Mouse (Mus musculus) layer of hippocampus, adult 11-12 months (tissue): ENCODE results near the gene Zfp710.
"Not testable (repeated sequence)": the region's sequence is repeated elsewhere in the genome, so short reads cannot be mapped to it uniquely, and the experiment has no call there.

Source experiments
- DNase-seq: peaks from one replicate; pipeline ENCODE4 v3.0.0; 2022; ENCODE audit warnings: low spot score

The Zfp710 gene

DNA sequence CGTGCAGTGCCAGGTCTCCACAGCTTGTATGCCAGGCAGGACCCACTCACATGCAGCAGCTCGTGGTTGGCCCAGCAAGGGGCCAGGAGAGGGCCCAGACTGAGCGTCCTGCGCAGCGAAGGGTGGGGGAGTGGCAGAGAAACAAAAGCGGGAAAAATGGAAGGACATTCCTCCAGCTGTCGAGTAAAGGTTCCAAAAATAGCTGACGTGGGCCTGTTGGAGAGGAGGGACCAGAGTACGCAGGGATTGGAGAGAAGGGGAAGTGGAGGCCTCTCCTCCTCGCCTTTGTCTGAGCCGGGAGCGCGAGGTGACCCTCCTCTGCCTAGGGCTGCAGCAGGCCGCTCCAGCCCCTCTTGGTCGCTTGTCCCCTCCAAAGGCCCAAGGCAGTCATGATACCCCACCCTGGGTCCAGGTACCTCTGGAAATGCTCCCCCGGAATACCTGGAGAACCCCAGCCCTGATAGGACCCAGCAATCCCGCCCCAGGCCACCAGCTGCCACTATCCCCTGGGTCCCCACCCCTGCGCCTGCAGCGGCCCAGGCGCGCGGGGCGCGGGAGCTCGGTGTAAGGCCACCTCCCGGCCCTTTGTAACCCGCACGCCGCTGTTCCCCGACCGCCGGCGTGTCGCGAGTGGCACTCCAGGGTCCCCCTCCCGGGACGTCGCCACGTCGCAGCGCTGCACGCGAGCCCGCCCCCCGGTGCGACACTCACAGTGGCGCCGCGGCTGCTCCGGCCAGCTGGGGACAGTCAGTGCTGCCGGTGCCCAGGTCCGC lies 90.0 kb downstream of the Zfp710 start:
- DNase-seq: peak; percentile 51

DNA sequence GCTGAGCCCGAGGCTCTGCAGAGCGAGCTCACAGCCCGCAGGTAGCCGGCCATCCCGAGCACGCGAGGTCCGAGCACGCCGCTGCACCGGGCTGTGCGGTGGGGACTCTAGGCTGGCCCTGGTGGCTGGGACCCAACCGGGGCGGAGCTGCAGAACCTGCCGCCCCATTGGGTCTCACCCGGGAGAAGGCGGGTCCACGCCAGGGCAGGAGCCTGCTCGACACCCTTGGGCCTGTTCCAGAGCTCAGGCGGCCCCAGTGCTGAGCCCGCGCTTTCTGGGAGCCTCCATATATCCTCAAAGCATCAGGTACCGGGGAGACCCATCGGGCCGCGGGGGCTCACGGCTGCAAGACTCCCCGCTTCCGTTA lies 90.6 kb downstream of the Zfp710 start, which contains the start of gene Idh2:
Idh2 (minus strand) TSS at position 169 of the 367 bp plus-strand sequence.
- peak; percentile 90 for DNase-seq

DNA sequence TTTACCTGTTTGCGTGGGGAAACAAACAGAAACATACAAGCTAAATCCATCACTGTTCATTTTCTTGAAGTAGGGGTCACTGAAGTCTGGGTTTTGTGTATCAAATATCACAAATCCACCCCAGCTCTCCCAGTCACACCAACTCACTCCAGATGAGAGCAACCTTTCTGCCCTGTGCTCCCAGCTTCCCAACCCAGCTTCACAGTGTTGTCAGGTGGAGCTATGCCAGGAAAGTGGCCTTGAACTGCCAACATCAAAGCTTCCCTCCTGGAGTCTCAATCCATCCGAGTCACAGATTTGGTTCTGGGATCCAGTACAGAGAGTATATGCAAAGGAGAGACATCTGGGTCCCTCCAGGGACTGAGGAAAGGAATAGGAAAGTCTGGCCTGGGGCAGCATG lies 91.5 kb downstream of the Zfp710 start:
- DNase-seq: no peak

DNA sequence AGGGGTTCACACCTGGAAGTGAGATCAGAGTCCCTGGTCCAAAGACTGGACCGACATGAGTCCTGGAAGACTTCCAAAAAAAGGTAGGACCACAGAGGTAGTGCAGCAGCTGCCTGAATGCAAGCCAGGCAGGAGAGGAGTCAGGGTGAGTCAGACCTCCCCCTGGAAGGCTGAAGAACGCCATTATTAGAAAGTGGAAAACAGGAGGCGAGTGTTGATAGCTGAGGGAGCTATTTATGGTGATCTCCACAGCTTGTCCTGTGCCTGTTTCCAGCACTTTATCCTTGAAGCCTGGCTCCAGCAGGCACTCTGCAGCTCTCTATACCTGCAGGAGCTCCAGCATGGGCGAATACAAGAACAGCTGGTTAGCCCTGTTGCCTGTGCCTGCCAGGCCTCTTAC lies 94.6 kb downstream of the Zfp710 start:
- no peak for DNase-seq

DNA sequence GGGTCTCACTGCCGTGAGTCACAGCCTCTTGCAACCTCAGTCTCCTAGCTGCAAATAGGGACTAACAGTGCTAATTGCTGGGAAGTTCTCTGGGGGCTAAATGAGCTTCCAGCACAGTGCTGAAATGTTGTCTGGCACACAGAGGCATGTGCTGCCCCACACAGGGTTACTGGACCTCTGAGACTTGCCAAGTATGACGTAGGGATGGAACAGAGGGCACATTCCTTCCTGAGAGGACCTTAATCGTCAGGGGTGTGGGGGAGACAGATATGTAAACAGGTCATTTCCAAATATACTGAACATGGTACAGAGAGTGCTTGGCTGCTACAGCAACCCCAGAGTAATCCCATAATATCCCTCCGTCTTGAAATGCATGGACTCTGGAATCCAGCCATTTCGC lies 96.5 kb downstream of the Zfp710 start:
- DNase-seq: no peak

DNA sequence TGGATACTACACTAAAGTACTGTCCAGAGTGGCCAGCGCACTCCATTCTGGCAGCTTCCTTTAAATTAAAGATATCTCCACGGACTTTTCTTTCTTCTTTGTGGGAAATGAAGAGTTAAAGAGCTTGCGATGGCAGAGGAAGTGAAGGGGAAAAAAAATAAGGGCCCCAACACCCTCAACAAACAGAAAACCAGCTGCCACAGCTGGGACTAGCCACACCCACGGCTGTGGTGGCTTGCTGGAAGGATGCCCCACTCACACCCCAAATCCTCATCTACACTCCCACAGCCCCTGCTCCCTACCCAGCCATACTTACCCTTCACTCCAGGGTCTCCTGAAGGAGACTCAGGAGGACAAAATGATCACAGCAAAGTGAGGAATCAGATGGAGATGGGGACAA lies 98.5 kb downstream of the Zfp710 start:
- DNase-seq: no peak

DNA sequence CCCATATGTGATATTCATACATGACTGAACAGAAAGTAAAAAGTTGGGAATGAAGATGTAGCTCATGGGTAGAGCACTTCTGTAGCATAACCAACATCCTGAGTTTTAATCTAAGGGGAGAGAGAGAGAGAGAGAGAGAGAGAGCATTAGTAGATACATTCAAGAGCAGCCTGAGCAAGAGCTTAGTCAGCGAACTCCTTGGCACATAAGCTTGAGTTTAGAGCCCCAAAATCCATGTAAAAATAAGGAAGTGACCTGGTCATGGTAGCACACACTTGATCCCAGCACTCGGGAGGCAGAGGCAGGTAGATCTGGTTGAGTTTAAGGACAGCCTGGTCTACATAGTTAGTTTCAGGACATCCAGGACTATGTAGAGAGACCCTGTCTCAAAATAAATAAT lies 99.1 kb downstream of the Zfp710 start:
- DNase-seq: no peak

DNA sequence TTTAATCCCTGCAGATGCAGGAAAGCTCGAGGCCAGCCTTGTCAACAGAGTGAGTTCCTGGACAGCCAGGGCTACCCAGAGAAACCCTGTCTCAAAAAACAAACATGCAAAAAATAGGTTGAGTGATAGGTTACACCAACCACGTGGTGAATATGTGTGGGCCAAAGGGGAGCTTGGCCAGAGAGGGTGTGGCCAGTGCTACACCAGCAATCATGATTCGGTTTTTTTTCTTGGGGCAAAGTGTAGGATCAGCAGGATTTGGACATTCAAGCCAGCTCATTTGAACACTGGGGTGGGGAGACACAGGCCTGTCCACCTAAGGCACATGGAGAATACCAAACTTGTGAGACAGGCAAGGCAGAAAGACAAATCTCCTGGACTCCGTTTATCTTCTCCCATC lies 104.7 kb downstream of the Zfp710 start:
- DNase-seq: no peak

DNA sequence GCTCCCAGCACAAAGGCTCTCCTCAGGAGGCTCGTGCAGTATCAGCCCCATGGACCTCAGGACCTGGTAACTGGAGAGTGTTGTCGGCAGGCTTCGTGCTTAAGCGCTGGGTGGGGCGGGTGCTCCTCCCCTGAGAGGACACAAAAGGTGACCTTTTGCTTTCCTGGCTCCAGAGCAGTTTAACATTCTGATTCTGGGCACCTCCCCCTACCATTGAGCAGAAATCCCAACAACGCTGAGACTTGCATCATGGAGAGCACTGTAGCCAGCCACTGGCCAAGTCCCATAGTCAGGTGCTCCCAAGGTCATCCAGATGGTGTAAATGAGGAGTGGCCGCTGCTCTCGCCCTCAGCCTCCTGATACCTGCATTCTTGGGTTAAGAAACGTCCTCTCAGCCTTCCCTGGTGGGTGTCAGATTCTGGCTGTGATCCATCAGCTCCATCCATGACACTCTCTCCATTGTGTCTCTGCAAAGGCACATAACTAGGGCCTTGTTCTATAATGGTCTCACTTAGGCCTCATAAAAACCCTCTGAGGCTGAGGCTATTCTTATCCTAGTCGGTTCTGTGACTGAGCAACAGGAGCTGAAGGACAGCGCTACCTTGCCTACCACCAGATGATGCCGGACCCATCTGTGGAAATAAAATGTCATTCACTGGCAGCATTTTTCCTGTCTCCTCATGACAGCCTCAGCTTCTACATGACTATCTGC lies 105.9 kb downstream of the Zfp710 start:
- no peak for DNase-seq

DNA sequence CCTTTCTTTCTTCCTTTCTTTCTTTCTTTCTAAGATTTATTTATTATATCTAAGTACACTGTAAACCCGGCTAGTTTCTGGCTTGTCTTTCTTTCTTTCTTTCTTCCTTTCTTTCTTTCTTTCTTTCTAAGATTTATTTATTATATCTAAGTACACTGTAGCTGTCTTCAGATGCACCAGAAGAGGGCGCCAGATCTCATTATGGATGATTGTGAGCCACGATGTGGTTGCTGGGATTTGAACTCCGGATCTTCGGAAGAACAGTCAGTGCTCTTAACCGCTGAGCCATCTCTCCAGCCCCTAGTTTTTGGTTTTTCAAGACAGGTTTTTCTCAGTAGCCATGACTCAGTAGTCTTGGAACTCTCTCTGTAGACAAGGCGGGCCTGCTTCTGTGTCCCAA lies 106.7 kb downstream of the Zfp710 start:
- not testable (repeated sequence) for DNase-seq

DNA sequence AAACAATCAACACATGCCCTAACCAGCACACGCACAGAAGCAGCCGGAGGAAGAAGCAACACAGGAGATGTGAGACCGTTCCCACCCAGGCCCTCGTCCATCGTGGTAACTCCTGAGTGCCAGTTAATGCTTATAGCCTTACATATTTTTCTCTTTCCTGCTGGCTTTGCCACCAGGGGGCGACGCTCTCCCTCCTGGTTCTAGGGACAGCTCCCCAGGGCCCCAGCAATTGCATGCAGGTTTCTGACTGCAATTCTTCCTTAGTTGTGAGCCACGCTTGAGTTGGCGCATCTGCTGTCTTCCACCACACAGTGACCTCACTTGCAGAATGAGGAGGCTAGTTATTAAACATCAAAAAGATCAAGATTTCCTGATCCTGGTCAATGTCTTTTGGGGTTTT lies 107.9 kb downstream of the Zfp710 start:
- no peak for DNase-seq

DNA sequence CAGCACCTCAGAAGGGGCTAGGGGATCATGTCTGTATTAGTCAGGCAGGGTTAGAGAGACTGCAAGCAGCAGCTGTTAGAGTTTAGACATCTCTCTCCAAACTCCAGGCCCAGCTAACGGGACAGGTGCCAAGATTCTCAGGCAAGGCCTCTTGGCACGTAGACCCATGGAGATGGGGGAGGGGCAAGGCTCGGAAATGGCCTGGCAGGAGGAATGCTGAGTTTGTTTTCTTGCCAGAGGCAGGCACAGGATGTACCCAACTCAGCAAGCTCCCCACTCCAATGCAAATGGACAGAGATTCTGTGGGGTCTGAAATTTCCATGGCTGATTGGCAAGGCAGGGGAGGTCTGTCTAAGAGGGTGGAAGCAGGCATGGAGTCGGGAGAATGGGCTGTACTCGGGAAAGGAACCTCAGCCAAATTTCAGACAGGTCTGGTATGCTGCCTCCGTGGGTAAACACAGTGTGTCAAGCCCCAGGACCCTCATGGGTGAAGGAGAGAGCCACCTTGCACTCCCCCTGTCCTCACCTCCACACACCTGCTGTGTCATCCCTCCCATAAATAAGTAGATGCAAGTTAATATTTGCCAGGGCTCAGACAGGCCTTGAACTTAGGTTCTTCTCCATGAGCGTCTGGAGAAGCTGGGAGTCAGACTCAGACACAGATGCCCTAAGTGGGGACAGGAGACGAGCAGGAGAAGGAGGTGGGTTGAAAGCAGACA lies 110.0 kb downstream of the Zfp710 start:
- peak; percentile 78 for DNase-seq

DNA sequence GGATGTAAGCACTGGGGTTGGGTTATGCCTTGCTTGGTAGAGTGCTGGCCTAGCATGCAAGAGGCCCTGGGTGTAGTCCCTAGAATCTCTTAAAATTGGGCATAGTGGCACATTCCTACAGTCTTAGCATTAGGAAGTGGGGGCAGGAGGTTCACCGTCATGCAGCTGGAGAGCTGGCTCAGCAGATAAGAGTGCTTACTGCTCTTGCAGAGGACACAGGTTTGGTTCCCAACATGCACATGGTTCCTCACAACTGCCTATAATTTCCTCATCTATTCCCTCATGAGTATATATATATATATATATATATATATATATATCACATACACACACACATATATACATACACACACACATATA lies 110.5 kb downstream of the Zfp710 start:
- no peak for DNase-seq

DNA sequence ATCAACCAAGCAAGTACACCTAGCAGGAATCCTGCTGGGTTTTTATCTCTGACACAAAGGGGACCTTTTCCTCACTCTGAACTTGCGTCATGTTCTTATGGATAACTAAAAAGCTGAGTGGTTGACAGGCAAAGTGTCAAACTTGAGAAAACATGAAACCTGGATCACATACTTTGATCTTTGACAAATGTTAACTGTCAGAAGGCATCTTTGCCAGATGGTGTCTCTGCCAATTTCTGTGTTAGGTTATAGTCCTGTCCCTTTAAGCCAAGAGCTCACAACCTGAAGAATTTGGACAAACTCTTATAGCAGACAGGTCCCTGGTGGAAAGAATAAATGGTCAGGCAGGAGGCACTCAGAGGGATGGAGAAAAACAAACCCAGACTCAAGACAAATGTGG lies 113.8 kb downstream of the Zfp710 start:
- no peak for DNase-seq

DNA sequence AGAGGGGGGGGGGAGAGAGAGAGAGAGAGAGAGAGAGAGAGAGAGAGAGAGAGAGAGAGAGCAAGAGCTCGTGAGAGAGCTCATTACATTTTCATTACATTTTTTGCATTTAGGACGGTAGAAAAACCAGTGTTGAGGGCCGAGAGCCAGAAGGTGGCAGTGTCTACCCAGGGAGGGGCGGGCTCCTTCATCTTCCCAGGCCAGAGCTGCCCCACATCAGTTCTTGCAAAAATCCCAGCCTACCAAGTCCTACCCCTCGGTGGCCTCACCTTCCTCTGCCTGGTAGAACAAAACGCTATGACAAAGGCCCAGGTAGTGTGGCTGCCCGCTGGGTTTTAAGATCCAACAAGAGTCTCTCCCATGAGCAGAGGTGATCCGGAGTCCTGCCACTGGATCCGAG lies 116.2 kb downstream of the Zfp710 start:
- peak; percentile 69 for DNase-seq
